Mouse (Mus musculus): Measurements from ENCODE around the gene Fstl4. TPM values are rescaled to one million over a fixed set of nuclear protein-coding genes. Genes with fewer than 3 reads are reported as not detected.

Fstl4 gene
- total and polyA plus RNA-seq, 3 experiments, result 1.5 to 4.0 (median 3.0) TPM

- Histone ChIP-seq H3K4me1 (ENCODE audit: control insufficient read depth, insufficient read depth, low read length) (no peaks in the 10 kb centered on the region), H3K36me3 (ENCODE audit: control insufficient read depth, insufficient read depth, low read length) (no peaks in the 10 kb centered on the region), H3K79me2 (replicated peaks; ENCODE audit: control insufficient read depth, insufficient read depth, low read length) (no peaks in the 10 kb centered on the region), H3K27ac (no peak overlapping the region), H3K9ac (ENCODE audit: low read depth, low read length) (no peak overlapping the region), H3K4me3 (no peak overlapping the region), H3K27me3 (ENCODE audit: control insufficient read depth, insufficient read depth, low read length) (no peaks in the 10 kb centered on the region)
- WGBS, result 71% methylated on average over 2 of the region's 2 CpGs
- DNase-seq, result no peak
- TF ChIP-seq CTCF (IDR thresholded peaks at IDR 0.05), result no peak
- no peak for TF ChIP-seq POLR2A (IDR thresholded peaks at IDR 0.05; ENCODE audit: insufficient read depth, low read depth, low read length)
- no peak for TF ChIP-seq EP300 (IDR thresholded peaks at IDR 0.05; ENCODE audit: insufficient read depth, low read depth, low read length)
- intact Hi-C loops (cut with DNase I), result no loop called here
These were observed 351.9 kb downstream of the Fstl4 start for GRCm38 (mm10) chr11:53116356-53116755.

GRCm38 (mm10) chr11:53118226-53118965 is 354.0 kb downstream of the Fstl4 start:
- 87% methylated on average over 11 of the region's 11 CpGs for WGBS
- TF ChIP-seq EP300 (IDR thresholded peaks at IDR 0.05; ENCODE audit: insufficient read depth, low read depth, low read length), result no peak
- TF ChIP-seq POLR2A (IDR thresholded peaks at IDR 0.05; ENCODE audit: insufficient read depth, low read depth, low read length), result no peak
- TF ChIP-seq CTCF (IDR thresholded peaks at IDR 0.05), result no peak
- intact Hi-C loops (cut with DNase I), result no loop called here

DNA sequence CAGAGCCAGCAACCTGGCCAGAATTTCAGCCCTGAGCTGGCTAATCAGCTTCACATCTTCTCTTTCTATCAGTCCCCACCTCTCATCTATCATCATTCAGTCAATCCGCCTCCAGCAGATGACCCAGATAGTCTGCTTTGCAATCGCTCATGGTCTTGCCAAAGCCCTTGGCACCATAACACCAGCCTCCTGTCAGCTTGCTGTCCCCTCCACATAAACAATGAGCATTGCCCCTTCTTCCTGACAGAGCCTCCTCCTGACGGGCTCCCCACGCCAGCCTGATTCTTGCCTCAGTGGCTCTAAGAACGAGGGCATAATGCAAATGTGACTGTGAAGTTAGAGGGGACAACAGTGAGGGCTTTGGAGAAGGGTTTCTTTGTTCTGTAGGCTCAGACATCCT is 355.5 kb downstream of the Fstl4 start:
- DNase-seq, result no peak
- Histone ChIP-seq H3K79me2 (replicated peaks; ENCODE audit: control insufficient read depth, insufficient read depth, low read length) (no peaks in the 10 kb centered on the region), H3K9ac (ENCODE audit: low read depth, low read length) (no peak overlapping the region), H3K27me3 (ENCODE audit: control insufficient read depth, insufficient read depth, low read length) (no peaks in the 10 kb centered on the region), H3K27ac (no peak overlapping the region), H3K36me3 (ENCODE audit: control insufficient read depth, insufficient read depth, low read length) (no peaks in the 10 kb centered on the region), H3K4me1 (ENCODE audit: control insufficient read depth, insufficient read depth, low read length) (no peaks in the 10 kb centered on the region), H3K4me3 (no peak overlapping the region)
- TF ChIP-seq CTCF (IDR thresholded peaks at IDR 0.05), result no peak
- TF ChIP-seq POLR2A (IDR thresholded peaks at IDR 0.05; ENCODE audit: insufficient read depth, low read depth, low read length), result no peak
- no peak for TF ChIP-seq EP300 (IDR thresholded peaks at IDR 0.05; ENCODE audit: insufficient read depth, low read depth, low read length)
- intact Hi-C loops (cut with DNase I), result no loop called here
- 86% methylated on average over 5 of the region's 5 CpGs for WGBS

More at GRCm38 (mm10) chr11:53118226-53118965, 354.0 kb downstream of the Fstl4 start:
- Histone ChIP-seq H3K9ac (ENCODE audit: low read depth, low read length) (no peak overlapping the region), H3K36me3 (ENCODE audit: control insufficient read depth, insufficient read depth, low read length) (no peaks in the 10 kb centered on the region), H3K27me3 (ENCODE audit: control insufficient read depth, insufficient read depth, low read length) (no peaks in the 10 kb centered on the region), H3K4me3 (no peak overlapping the region), H3K4me1 (ENCODE audit: control insufficient read depth, insufficient read depth, low read length) (no peaks in the 10 kb centered on the region), H3K27ac (no peak overlapping the region), H3K79me2 (replicated peaks; ENCODE audit: control insufficient read depth, insufficient read depth, low read length) (no peaks in the 10 kb centered on the region)
- no peak for DNase-seq

DNA sequence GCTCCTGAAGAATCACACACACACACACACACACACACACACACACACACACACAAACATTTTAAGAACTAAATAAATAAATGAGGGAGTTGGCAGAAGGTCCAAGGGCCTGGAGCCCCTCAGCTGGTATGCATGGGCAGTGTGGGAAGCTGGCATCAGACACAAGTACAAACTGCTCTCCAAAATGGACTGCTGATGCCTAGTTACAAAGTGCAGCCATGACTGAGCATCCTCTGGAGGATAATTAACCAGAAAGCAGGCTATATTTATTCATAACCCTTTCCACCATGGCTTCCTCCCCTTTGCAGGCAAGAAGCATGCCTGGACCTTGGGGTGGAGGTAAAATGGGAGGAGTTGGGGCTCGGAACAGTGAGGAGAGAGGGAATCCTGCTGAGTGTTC is 356.8 kb downstream of the Fstl4 start:
- TF ChIP-seq CTCF (IDR thresholded peaks at IDR 0.05), result no peak
- no peak for TF ChIP-seq POLR2A (IDR thresholded peaks at IDR 0.05; ENCODE audit: insufficient read depth, low read depth, low read length)
- TF ChIP-seq EP300 (IDR thresholded peaks at IDR 0.05; ENCODE audit: insufficient read depth, low read depth, low read length), result no peak
- Histone ChIP-seq H3K4me1 (ENCODE audit: control insufficient read depth, insufficient read depth, low read length) (no peaks in the 10 kb centered on the region), H3K27me3 (ENCODE audit: control insufficient read depth, insufficient read depth, low read length) (no peaks in the 10 kb centered on the region), H3K36me3 (ENCODE audit: control insufficient read depth, insufficient read depth, low read length) (no peaks in the 10 kb centered on the region), H3K27ac (no peak overlapping the region), H3K4me3 (no peak overlapping the region), H3K9ac (ENCODE audit: low read depth, low read length) (no peak overlapping the region), H3K79me2 (replicated peaks; ENCODE audit: control insufficient read depth, insufficient read depth, low read length) (no peaks in the 10 kb centered on the region)
- no peak for DNase-seq
- intact Hi-C loops (cut with DNase I), result no loop called here
- 50% methylated on average over 1 of the region's 1 CpGs for WGBS

DNA sequence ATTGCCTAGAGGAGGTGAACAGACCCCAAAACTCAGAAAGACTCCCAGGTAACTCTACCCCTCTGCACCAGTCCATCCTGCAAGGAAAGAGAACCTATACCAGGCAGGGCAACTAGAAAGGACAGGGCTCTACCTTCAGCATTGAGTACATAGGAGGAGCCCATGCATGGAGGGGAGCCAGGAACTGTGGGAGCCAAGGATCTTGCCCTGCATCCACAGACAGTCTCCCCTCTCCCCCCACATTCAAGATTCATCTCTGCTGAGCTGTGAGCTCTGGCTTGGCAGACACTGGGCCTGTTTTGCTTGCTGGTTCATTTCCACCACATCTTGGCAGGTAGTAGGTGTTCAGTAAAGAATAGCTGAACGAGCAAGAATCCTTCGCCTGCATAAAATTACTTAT is 360.4 kb downstream of the Fstl4 start:
- Histone ChIP-seq H3K27me3 (ENCODE audit: control insufficient read depth, insufficient read depth, low read length) (no peaks in the 10 kb centered on the region), H3K4me3 (no peak overlapping the region), H3K4me1 (ENCODE audit: control insufficient read depth, insufficient read depth, low read length) (no peaks in the 10 kb centered on the region), H3K36me3 (ENCODE audit: control insufficient read depth, insufficient read depth, low read length) (no peaks in the 10 kb centered on the region), H3K9ac (ENCODE audit: low read depth, low read length) (no peak overlapping the region), H3K27ac (no peak overlapping the region), H3K79me2 (replicated peaks; ENCODE audit: control insufficient read depth, insufficient read depth, low read length) (no peaks in the 10 kb centered on the region)
- intact Hi-C loops (cut with DNase I), result no loop called here
- WGBS, result 84% methylated on average over 2 of the region's 2 CpGs
- TF ChIP-seq POLR2A (IDR thresholded peaks at IDR 0.05; ENCODE audit: insufficient read depth, low read depth, low read length) (no peak), EP300 (IDR thresholded peaks at IDR 0.05; ENCODE audit: insufficient read depth, low read depth, low read length) (no peak), CTCF (IDR thresholded peaks at IDR 0.05) (no peak)
- no peak for DNase-seq

GRCm38 (mm10) chr11:53126660-53127059 is 362.2 kb downstream of the Fstl4 start:
- 43% methylated on average over 6 of the region's 6 CpGs for WGBS
- no peak for DNase-seq
- no peak for TF ChIP-seq CTCF (IDR thresholded peaks at IDR 0.05)
- TF ChIP-seq EP300 (IDR thresholded peaks at IDR 0.05; ENCODE audit: insufficient read depth, low read depth, low read length), result no peak
- TF ChIP-seq POLR2A (IDR thresholded peaks at IDR 0.05; ENCODE audit: insufficient read depth, low read depth, low read length), result no peak

More at GRCm38 (mm10) chr11:53126660-53127059, 362.2 kb downstream of the Fstl4 start:
- Histone ChIP-seq H3K27me3 (ENCODE audit: control insufficient read depth, insufficient read depth, low read length) (no peaks in the 10 kb centered on the region), H3K9ac (ENCODE audit: low read depth, low read length) (no peak overlapping the region), H3K27ac (no peak overlapping the region), H3K4me1 (ENCODE audit: control insufficient read depth, insufficient read depth, low read length) (no peaks in the 10 kb centered on the region), H3K4me3 (no peak overlapping the region), H3K79me2 (replicated peaks; ENCODE audit: control insufficient read depth, insufficient read depth, low read length) (no peaks in the 10 kb centered on the region), H3K36me3 (ENCODE audit: control insufficient read depth, insufficient read depth, low read length) (no peaks in the 10 kb centered on the region)
- intact Hi-C loops (cut with DNase I), result no loop called here
